Mouse (Mus musculus): Measurements from ENCODE around the gene Fgf3.

DNA sequence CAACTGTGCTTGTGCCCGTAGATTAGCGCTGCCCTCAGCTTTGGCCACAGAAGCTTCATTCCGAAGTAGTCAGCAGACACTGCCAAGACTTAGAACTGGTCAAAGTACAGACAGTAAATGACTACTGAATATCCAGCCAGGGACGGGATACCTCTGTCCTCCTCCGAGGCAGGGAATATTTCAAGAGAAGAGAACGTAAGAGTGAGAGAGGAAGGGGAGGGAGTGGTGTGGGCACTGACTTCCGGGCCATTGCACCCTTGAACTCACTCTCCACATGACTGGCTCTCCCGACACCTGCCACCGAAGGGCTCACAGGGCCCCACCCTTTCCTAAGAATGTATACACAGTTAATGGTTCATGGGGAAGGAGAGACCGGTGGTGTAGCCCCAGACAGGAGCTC lies 44.6 kb upstream of the Fgf3 start:
- no peak for TF ChIP-seq GATA1 (IDR thresholded peaks at IDR 0.05; ENCODE audit: borderline replicate concordance, low read length)
- no peak for TF ChIP-seq FLI1 (IDR thresholded peaks at IDR 0.05; ENCODE audit: low read length)

Measured in megakaryocyte, embryonic 14.5 days (primary cell).